26 mouse cellular contexts compared by ENCODE assay signal in genomic region chr16:94655083-94655482, GRCm38 (mm10).
DNase-seq lines count a peak whose midpoint lies in the region; ATAC-seq and TF ChIP-seq lines count a peak whose summit lies in the region.
"Had no signal": no experiment of that assay in that cellular context is flagged by ENCODE, and none has a peak within 500 bp of the region (broad histone marks: within the 10 kb centered on the region; RNA-seq: fewer than 3 reads in every experiment).

No protein-coding gene starts in this region.

- no peak for DNase-seq in midbrain, postnatal 0 days (ENCODE audit: low spot score)
- DNase-seq in limb, embryonic 14.5 days (ENCODE audit: low spot score), result peak; percentile 46
- DNase-seq in stomach, postnatal 0 days (ENCODE audit: low spot score), result peak; percentile 2
- DNase-seq: adrenal gland, postnatal 25 days; B cell, adult 2 months; cerebellum, postnatal 10 days; gastrocnemius, postnatal 25 days; heart, adult 18-20 months; heart, postnatal 4 days; kidney, adult 9 months; kidney, postnatal 10 days; layer of hippocampus, adult 9-11 months; liver, postnatal 0 days; lung, postnatal 36 days; right cerebral cortex, postnatal 25 days; thymus, postnatal 25 days had no signal

- H3K27me3 ChIP-seq in forebrain, embryonic 16.5 days (replicated peaks; ENCODE audit: control insufficient read depth, insufficient read depth, low read length), result no peaks in the 10 kb centered on the region
- H3K27me3 ChIP-seq in forebrain, embryonic 12.5 days, result no peaks in the 10 kb centered on the region
- H3K27me3 ChIP-seq in midbrain, embryonic 12.5 days, result no peaks in the 10 kb centered on the region
- no peaks in the 10 kb centered on the region for H3K27me3 ChIP-seq in midbrain, postnatal 0 days (ENCODE audit: insufficient read depth, low read length)
- no peaks in the 10 kb centered on the region for H3K27me3 ChIP-seq in limb, embryonic 14.5 days (ENCODE audit: control insufficient read depth, insufficient read depth, low read length)
- H3K27me3 ChIP-seq in stomach, postnatal 0 days (ENCODE audit: control insufficient read depth, insufficient read depth, low read length), result no peaks in the 10 kb centered on the region
- H3K27me3 ChIP-seq: heart, embryonic 12.5 days; hindbrain, embryonic 13.5 days; liver, embryonic 12.5 days; stomach, embryonic 15.5 days had no signal

- 44% methylated on average over 6 of the region's 6 CpGs for WGBS in forebrain, embryonic 16.5 days
- 68% methylated on average over 6 of the region's 6 CpGs for WGBS in forebrain, embryonic 12.5 days
- WGBS in midbrain, embryonic 12.5 days, result 59% methylated on average over 6 of the region's 6 CpGs
- 37% methylated on average over 6 of the region's 6 CpGs for WGBS in midbrain, postnatal 0 days
- 60% methylated on average over 6 of the region's 6 CpGs for WGBS in limb, embryonic 14.5 days
- 71% methylated on average over 6 of the region's 6 CpGs for WGBS in stomach, postnatal 0 days

- H3K4me1 ChIP-seq in forebrain, embryonic 16.5 days (replicated peaks; ENCODE audit: control insufficient read depth, insufficient read depth, low read length), result peaks cover 22% of the 10 kb centered on the region
- peaks cover 23% of the 10 kb centered on the region for H3K4me1 ChIP-seq in forebrain, embryonic 12.5 days
- peaks cover 17% of the 10 kb centered on the region for H3K4me1 ChIP-seq in midbrain, embryonic 12.5 days
- peaks cover 7% of the 10 kb centered on the region; the same call in 1 of the 2 replicates for H3K4me1 ChIP-seq in midbrain, postnatal 0 days (ENCODE audit: insufficient read depth, low read length)
- peaks cover 3% of the 10 kb centered on the region; the same call in 1 of the 2 replicates for H3K4me1 ChIP-seq in limb, embryonic 14.5 days (ENCODE audit: control insufficient read depth, insufficient read depth, low read length)
- no peaks in the 10 kb centered on the region for H3K4me1 ChIP-seq in stomach, postnatal 0 days (replicated peaks; ENCODE audit: control insufficient read depth, insufficient read depth)
- H3K4me1 ChIP-seq: stomach, embryonic 15.5 days had no signal

- no peak overlapping the region for H3K27ac ChIP-seq in forebrain, embryonic 16.5 days (ENCODE audit: low read length)
- H3K27ac ChIP-seq in forebrain, embryonic 12.5 days, result no peak overlapping the region
- H3K27ac ChIP-seq in midbrain, embryonic 12.5 days (replicated peaks), result no peak overlapping the region
- H3K27ac ChIP-seq in midbrain, postnatal 0 days (ENCODE audit: low read depth, low read length), result no peak overlapping the region
- no peak overlapping the region for H3K27ac ChIP-seq in limb, embryonic 14.5 days (replicated peaks; ENCODE audit: low read depth, low read length)
- H3K27ac ChIP-seq in stomach, postnatal 0 days (replicated peaks), result no peak overlapping the region
- H3K27ac ChIP-seq: hindbrain, embryonic 13.5 days; liver, embryonic 12.5 days; stomach, embryonic 15.5 days had no signal

- no peaks in the 10 kb centered on the region for H3K36me3 ChIP-seq in forebrain, embryonic 16.5 days (ENCODE audit: control insufficient read depth, insufficient read depth)
- H3K36me3 ChIP-seq in forebrain, embryonic 12.5 days (replicated peaks), result peaks cover 2% of the 10 kb centered on the region; the same call in 1 of the 2 replicates
- H3K36me3 ChIP-seq in midbrain, embryonic 12.5 days, result peaks cover 4% of the 10 kb centered on the region; the same call in 1 of the 2 replicates
- no peaks in the 10 kb centered on the region for H3K36me3 ChIP-seq in midbrain, postnatal 0 days (ENCODE audit: insufficient read depth, low read length)
- peaks cover 5% of the 10 kb centered on the region; the same call in 1 of the 2 replicates for H3K36me3 ChIP-seq in limb, embryonic 14.5 days (ENCODE audit: control insufficient read depth, insufficient read depth, low read length)
- H3K36me3 ChIP-seq in stomach, postnatal 0 days (ENCODE audit: control insufficient read depth, insufficient read depth, low read length), result no peaks in the 10 kb centered on the region
- H3K36me3 ChIP-seq: stomach, embryonic 15.5 days had no signal

- no peak for TF ChIP-seq POLR2A in limb, embryonic 14.5 days (IDR thresholded peaks at IDR 0.05; ENCODE audit: borderline replicate concordance, extremely low read depth, insufficient read depth, insufficient read length)

- no peak overlapping the region for H3K4me2 ChIP-seq in forebrain, embryonic 16.5 days (ENCODE audit: low read length)
- H3K4me2 ChIP-seq in forebrain, embryonic 12.5 days, result no peak overlapping the region
- no peak overlapping the region for H3K4me2 ChIP-seq in midbrain, embryonic 12.5 days (replicated peaks)
- no peak overlapping the region for H3K4me2 ChIP-seq in midbrain, postnatal 0 days (ENCODE audit: low read depth, low read length, poor library complexity, severe bottlenecking)
- H3K4me2 ChIP-seq in limb, embryonic 14.5 days (replicated peaks; ENCODE audit: low read depth, low read length, severe bottlenecking), result no peak overlapping the region
- H3K4me2 ChIP-seq in stomach, postnatal 0 days (replicated peaks; ENCODE audit: low read depth), result no peak overlapping the region
- H3K4me2 ChIP-seq: heart, embryonic 12.5 days; hindbrain, embryonic 13.5 days; liver, embryonic 12.5 days; stomach, embryonic 15.5 days had no signal

- H3K9me3 ChIP-seq in forebrain, embryonic 16.5 days (ENCODE audit: control insufficient read depth, low read length), result no peaks in the 10 kb centered on the region
- no peaks in the 10 kb centered on the region for H3K9me3 ChIP-seq in forebrain, embryonic 12.5 days
- no peaks in the 10 kb centered on the region for H3K9me3 ChIP-seq in midbrain, embryonic 12.5 days
- no peaks in the 10 kb centered on the region for H3K9me3 ChIP-seq in midbrain, postnatal 0 days (ENCODE audit: low read length)
- no peaks in the 10 kb centered on the region for H3K9me3 ChIP-seq in limb, embryonic 14.5 days (ENCODE audit: control insufficient read depth, low read length)
- H3K9me3 ChIP-seq in stomach, postnatal 0 days (ENCODE audit: control insufficient read depth, low read length), result no peaks in the 10 kb centered on the region
- H3K9me3 ChIP-seq: heart, embryonic 12.5 days; hindbrain, embryonic 13.5 days; liver, embryonic 12.5 days; stomach, embryonic 15.5 days had no signal

- peak; percentile 66 for ATAC-seq in forebrain, embryonic 16.5 days
- no peak for ATAC-seq in forebrain, embryonic 12.5 days (ENCODE audit: low FRiP score)
- ATAC-seq in midbrain, embryonic 12.5 days (ENCODE audit: low FRiP score, low read depth), result peak; percentile 60
- ATAC-seq in midbrain, postnatal 0 days (ENCODE audit: low FRiP score), result no peak
- ATAC-seq in limb, embryonic 14.5 days (ENCODE audit: low FRiP score, low read depth), result peak; percentile 66; the same call in 1 of the 2 replicates
- ATAC-seq in stomach, postnatal 0 days (ENCODE audit: low FRiP score, low TSS enrichment), result no peak
- ATAC-seq in frontal cortex, adult (ENCODE audit: low TSS enrichment), result no peak
- ATAC-seq: intestine, postnatal 0 days; liver, embryonic 12.5 days; liver, postnatal 0 days; midbrain, embryonic 16.5 days had no signal

- no peak for TF ChIP-seq EP300 in stomach, postnatal 0 days (optimal IDR thresholded peaks at IDR 0.05)

- no peak overlapping the region for H3K4me3 ChIP-seq in forebrain, embryonic 16.5 days (replicated peaks; ENCODE audit: low read length)
- H3K4me3 ChIP-seq in forebrain, embryonic 12.5 days (replicated peaks), result no peak overlapping the region
- no peak overlapping the region for H3K4me3 ChIP-seq in midbrain, embryonic 12.5 days
- H3K4me3 ChIP-seq in midbrain, postnatal 0 days (ENCODE audit: low read depth, low read length), result no peak overlapping the region
- no peak overlapping the region for H3K4me3 ChIP-seq in limb, embryonic 14.5 days (replicated peaks; ENCODE audit: low read length)
- H3K4me3 ChIP-seq in stomach, postnatal 0 days (ENCODE audit: low read depth, low read length), result no peak overlapping the region
- H3K4me3 ChIP-seq: heart, embryonic 12.5 days; hindbrain, embryonic 13.5 days; liver, embryonic 12.5 days; stomach, embryonic 15.5 days had no signal

- no peak overlapping the region for H3K9ac ChIP-seq in forebrain, embryonic 16.5 days (replicated peaks; ENCODE audit: low read depth, low read length)
- no peak overlapping the region for H3K9ac ChIP-seq in forebrain, embryonic 12.5 days
- H3K9ac ChIP-seq in midbrain, embryonic 12.5 days (replicated peaks), result no peak overlapping the region
- H3K9ac ChIP-seq in midbrain, postnatal 0 days (replicated peaks; ENCODE audit: low read length, poor library complexity, severe bottlenecking), result no peak overlapping the region
- no peak overlapping the region for H3K9ac ChIP-seq in limb, embryonic 14.5 days (ENCODE audit: low read depth, low read length, severe bottlenecking)
- H3K9ac ChIP-seq in stomach, postnatal 0 days (ENCODE audit: low read length), result no peak overlapping the region
- H3K9ac ChIP-seq: heart, embryonic 12.5 days; hindbrain, embryonic 13.5 days; liver, embryonic 12.5 days; liver, postnatal 0 days; stomach, embryonic 15.5 days had no signal

- no peak for TF ChIP-seq CTCF in midbrain, postnatal 0 days (IDR thresholded peaks at IDR 0.05)
- no peak for TF ChIP-seq CTCF in stomach, postnatal 0 days (IDR thresholded peaks at IDR 0.05; ENCODE audit: low read depth)

Comparison
In these comparisons a context has a peak if more than half of its experiments do, and no peak if none do; other contexts are left out.
1. ATAC-seq: peak in forebrain, embryonic 16.5 days (single experiment), midbrain, embryonic 12.5 days (single experiment) and limb, embryonic 14.5 days (single experiment); none in forebrain, embryonic 12.5 days (single experiment), midbrain, postnatal 0 days (single experiment), stomach, postnatal 0 days (single experiment) and frontal cortex, adult (single experiment).